Mouse (Mus musculus) heart, adult 2 months (tissue): ENCODE measurements around the gene Tmem200a.

ENCODE experiments used
- CTCF ChIP-seq: fragments of 200-600 bp; IDR thresholded peaks from 2 replicates; pipeline ENCODE4 v1.8.1; 2022; ENCODE audit warnings: antibody characterized with exemption, mild to moderate bottlenecking, moderate library complexity
- POLR2A ChIP-seq: fragments of 200-500 bp; IDR thresholded peaks from 2 replicates; pipeline ENCODE4 v1.6.1; 2011; ENCODE audit warnings: mild to moderate bottlenecking, low read depth, low read length, control low read depth; ENCODE audit not compliant: insufficient read depth

GRCm38 (mm10) chr10:25929401-25930150, 149.3 kb downstream of the Tmem200a start:
- TF ChIP-seq POLR2A (no peak), CTCF (no peak)
